Mouse (Mus musculus) ovary, postnatal 36 days (tissue): ENCODE measurements around the gene Ccnt2.
"Not testable (repeated sequence)": the region's sequence is repeated elsewhere in the genome, so short reads cannot be mapped to it uniquely, and the experiment has no call there.

Experiments
- DNase-seq: peaks from one replicate; pipeline ENCODE4 v3.0.0; 2022; ENCODE audit warnings: low spot score, mixed read lengths

Ccnt2 gene

GRCm38 (mm10) chr1:127773803-127774500 lies at the start of gene Ccnt2:
Ccnt2 (plus strand) TSS chr1:127774164.
- DNase-seq: peak; percentile 99

- no peak for DNase-seq
Observed at GRCm38 (mm10) chr1:127729096-127729495, 44.9 kb upstream of the Ccnt2 start, which contains the start of gene Acmsd. Acmsd (plus strand) TSS chr1:127729413.

- DNase-seq: no peak
Observed at GRCm38 (mm10) chr1:127731086-127731485, 42.9 kb upstream of the Ccnt2 start.

GRCm38 (mm10) chr1:127732435-127732834 lies 41.5 kb upstream of the Ccnt2 start:
- DNase-seq: no peak

- DNase-seq: no peak
Observed at GRCm38 (mm10) chr1:127732841-127733240, 41.1 kb upstream of the Ccnt2 start.

GRCm38 (mm10) chr1:127735356-127735755 lies 38.6 kb upstream of the Ccnt2 start:
- DNase-seq: no peak

GRCm38 (mm10) chr1:127750401-127751102 lies 23.4 kb upstream of the Ccnt2 start:
- no peak for DNase-seq

- no peak for DNase-seq
Observed at GRCm38 (mm10) chr1:127755806-127756205, 18.2 kb upstream of the Ccnt2 start.

DNA sequence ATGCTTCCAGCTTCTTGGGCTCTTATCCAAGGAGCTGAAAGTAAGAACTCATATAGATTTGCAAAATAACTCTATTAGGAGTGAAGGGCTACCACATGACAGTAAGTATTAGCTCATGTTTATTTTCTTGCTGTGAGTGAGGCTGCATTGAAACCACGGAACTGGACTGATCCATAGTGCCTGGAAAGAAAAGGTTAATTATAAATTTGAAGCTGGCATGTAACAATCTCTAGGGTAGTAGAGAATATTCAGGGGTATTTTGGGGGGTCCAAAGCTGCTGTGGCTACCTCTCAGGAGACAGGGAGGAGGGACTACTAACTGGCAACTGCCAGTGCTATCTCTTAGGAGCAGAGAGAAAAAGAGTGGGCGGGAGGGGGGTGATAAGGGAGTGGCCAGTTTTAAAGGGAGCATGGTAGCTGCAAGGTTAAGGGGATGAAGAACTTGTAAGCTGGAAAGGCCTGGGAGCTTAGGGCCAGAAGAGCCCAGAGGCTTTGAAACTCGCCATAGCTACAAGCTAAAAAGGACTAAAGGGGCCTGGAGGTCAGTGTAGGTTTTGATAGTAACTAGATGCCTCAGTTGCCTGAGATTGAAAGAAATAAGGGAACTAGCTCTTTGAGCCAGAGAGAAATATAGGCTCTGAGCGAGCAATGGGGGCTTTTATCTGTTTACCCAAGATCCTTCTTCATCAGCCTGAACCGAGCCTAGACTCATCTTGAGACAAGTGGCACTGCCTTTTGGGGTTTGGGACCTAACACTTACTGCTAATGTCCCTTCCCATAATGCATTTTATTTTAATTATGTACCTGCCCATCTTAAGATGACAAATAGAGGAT lies 17.4 kb upstream of the Ccnt2 start:
- DNase-seq: no peak

DNA sequence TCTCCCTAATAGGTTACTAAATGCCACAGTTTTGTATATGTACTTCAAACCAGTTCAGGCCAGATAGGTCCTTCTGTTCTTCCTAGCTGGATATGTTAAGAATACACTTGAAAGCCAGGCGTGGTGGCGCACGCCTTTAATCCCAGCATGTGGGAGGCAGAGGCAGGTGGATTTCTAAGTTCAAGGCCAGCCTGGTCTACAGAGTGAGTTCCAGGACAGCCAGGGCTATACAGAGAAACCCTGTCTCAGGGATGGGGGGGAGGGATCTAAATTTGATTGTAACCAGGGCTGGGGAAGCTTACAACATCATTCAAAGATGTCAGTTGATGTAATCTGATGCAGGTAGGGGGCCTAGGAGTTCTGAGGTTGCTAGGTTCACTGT lies 16.8 kb upstream of the Ccnt2 start:
- DNase-seq: not testable (repeated sequence)

- DNase-seq: no peak
Observed at GRCm38 (mm10) chr1:127765468-127765867, 8.5 kb upstream of the Ccnt2 start.

GRCm38 (mm10) chr1:127766741-127767140 lies 7.2 kb upstream of the Ccnt2 start:
- no peak for DNase-seq

GRCm38 (mm10) chr1:127773198-127773802 lies 664 bp upstream of the Ccnt2 start:
- no peak for DNase-seq

- DNase-seq: no peak
Observed at GRCm38 (mm10) chr1:127774501-127774880, 527 bp downstream of the Ccnt2 start.

DNA sequence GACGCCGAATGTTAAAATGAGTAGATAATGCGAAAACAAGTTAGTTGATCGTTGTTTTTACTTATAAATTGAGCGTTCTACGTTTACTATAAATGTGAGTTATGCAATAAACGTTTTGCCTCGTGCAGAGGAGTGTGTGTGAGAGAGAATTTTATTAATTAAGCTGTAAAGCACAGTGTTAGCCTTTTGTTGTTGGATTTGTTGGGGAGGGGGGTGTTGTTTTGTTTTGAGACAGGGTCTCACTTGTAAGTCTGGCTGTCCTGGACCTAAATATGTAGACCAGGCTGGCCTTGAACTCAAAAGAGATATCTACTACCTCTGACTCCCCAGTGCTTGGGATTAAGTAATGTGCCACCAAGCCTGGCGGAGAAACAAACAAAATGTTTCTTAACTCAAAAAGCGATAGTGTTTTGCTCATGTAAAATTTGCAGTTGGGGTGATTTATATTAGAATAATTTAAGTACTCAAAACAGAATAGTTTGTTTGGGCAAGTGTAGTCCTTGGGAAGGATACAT lies 1.3 kb downstream of the Ccnt2 start:
- DNase-seq: no peak

GRCm38 (mm10) chr1:127776246-127776645 lies 2.3 kb downstream of the Ccnt2 start:
- no peak for DNase-seq

GRCm38 (mm10) chr1:127778611-127779010 lies 4.6 kb downstream of the Ccnt2 start:
- no peak for DNase-seq

DNA sequence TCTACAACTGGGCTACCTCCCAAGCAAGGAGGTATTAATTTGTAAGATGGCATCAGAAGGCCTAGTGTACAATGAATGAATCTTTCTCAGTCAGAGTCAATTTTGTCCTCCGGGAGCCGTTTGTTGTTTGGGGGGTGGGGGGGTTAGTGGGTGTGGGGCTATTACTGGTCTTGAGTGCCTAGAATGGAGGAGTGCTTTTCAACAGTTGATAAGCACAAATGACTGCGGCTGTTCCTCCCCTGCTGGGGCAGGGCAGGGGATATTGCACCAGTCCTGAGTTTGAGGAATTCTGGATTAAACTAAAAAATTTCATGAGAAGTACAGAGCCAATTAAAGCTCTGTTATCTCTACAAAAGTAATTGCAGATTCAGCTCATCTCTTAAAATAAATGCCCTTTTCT lies 6.2 kb downstream of the Ccnt2 start:
- no peak for DNase-seq

- no peak for DNase-seq
Observed at GRCm38 (mm10) chr1:127780849-127781248, 6.9 kb downstream of the Ccnt2 start.

DNA sequence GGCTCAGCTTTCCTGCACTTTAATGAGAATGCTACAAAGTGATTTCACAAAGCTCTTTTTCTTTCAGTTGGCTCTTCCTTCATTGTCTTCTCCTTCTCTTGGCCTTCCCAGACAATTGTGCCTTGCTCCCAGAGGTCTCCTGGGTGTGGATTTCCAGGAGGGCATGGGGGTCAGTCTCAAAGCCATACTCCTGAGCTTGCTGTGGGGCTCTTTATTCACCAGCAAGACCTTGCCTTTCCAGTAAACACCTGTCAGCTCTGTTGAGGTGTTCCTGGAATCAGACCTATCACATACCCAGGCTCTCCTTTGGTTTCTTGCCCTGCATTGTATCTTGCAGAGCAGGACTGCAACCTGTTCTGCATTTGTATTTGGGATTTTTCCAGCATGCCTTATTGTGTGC lies 9.9 kb downstream of the Ccnt2 start:
- no peak for DNase-seq

DNA sequence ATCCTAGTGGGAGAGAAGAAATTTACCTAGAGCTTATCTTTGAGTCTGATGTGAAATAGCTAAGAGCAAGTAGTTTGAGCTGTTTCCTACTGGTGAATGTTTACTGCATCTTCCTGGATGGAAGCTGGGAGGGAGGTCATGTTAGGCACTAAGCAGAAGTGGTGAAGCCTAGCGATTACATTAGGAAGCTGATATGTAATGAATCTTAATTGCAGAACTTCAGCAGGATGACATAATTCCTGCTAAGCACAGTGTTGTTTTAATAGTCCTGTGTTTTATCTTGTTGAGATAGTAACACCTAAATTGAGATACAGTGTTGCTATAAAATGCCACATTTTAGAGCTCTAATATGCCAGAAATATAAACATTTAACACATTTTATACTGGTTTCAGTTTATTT lies 11.9 kb downstream of the Ccnt2 start:
- DNase-seq: no peak

- DNase-seq: no peak
Observed at GRCm38 (mm10) chr1:127788943-127789342, 15.0 kb downstream of the Ccnt2 start.
